Comparison of ENCODE assay signal across 13 mouse cellular contexts in the genomic region with DNA sequence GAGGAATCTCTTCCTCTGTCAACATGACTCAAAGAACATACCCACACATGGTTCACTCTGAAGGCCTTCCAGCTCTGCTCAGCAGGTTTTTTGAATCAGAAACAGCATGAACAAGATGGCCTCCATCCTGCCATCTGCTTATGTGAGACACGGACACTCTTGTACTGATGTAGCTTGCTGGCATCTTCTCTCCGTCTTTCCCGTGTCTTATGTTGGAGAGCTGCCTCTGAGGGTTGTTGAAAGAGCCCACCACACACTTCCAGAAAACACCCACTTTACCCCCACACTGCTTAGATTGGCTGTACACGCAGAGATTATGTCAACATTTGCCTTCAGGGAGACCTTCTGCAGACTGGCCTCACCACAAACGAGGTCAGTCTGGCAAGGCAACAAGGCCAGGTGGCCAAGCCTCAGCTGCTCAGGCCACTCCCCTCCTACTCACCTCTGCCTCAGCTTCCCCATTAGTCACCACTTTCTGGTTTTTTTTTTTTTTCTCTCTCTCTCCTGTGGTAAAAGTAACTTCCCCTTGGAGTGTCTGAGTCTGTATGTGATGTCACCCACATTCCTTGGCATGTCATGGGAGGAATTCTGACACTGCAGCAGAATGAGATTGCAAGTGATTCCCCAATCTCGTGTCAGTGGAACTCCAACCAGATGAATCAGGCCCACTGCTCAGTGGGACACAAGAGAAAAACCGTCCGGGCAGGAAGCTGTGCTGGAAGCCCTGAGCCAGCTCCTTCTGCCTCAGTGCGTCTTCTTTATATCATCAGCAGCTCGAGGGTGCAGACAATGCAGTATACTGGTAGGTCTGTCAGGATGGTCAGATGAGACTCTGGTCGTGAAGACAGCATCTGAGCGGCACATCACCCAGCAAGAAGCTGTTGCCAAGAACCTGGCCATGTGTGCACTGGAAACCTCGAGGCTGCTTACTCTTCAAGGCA. TPM values are rescaled to one million over a fixed set of nuclear protein-coding genes. Genes with fewer than 3 reads are reported as not detected.
A peak's percentile ranks its signal among the peaks of the same experiment; 100 is the strongest.
DNase-seq lines count a peak whose midpoint lies in the region; TF ChIP-seq lines count a peak whose summit lies in the region.
"Had no signal": no experiment of that assay in that cellular context is flagged by ENCODE, and none has a peak within 500 bp of the region (broad histone marks: within the 10 kb centered on the region; RNA-seq: fewer than 3 reads in every experiment).

No protein-coding gene starts in this region.

- no peak overlapping the region for H3ac ChIP-seq in C2C12 (ENCODE audit: control insufficient read depth, insufficient read length, low read depth)

- TF ChIP-seq CTCF in C2C12 (IDR thresholded peaks at IDR 0.05; ENCODE audit: control insufficient read depth, insufficient read depth, insufficient read length): no peak

- H3K79me2 ChIP-seq in C2C12 (ENCODE audit: control insufficient read depth, insufficient read depth): peaks cover 74% of the 10 kb centered on the region

- peak; percentile 31 for DNase-seq in adrenal gland, postnatal 14 days
- DNase-seq in adrenal gland, adult 8-10 months: no peak
- DNase-seq in layer of hippocampus, adult 11-12 months (ENCODE audit: low spot score): peak; percentile 50
- DNase-seq in layer of hippocampus, postnatal 36 days: no peak
- DNase-seq in cerebellum, adult 9-11 months: peak; percentile 89
- DNase-seq in frontal cortex, postnatal 10 days (ENCODE audit: low spot score in 2 of 2): no peak
- no peak for DNase-seq in left cerebral cortex, adult 11 months (ENCODE audit: low spot score)
- DNase-seq: thymus, postnatal 14 days had no signal

- H3K36me3 ChIP-seq in C2C12 (ENCODE audit: control insufficient read depth, insufficient read depth): peaks cover 14% of the 10 kb centered on the region
- H3K36me3 ChIP-seq: embryonic facial prominence, embryonic 12.5 days; heart, embryonic 13.5 days; hindbrain, embryonic 15.5 days had no signal

- H3K4me3 ChIP-seq in C2C12 (ENCODE audit: insufficient read depth, poor library complexity, severe bottlenecking): no peak overlapping the region
- H3K4me3 ChIP-seq: embryonic facial prominence, embryonic 12.5 days; heart, embryonic 13.5 days; hindbrain, embryonic 15.5 days; left cerebral cortex, adult 2 months had no signal

- no peaks in the 10 kb centered on the region for H3K27me3 ChIP-seq in C2C12 (ENCODE audit: control insufficient read depth, insufficient read depth, insufficient read length)
- H3K27me3 ChIP-seq: embryonic facial prominence, embryonic 12.5 days; heart, embryonic 13.5 days; hindbrain, embryonic 15.5 days had no signal

- H3K79me3 ChIP-seq in C2C12 (ENCODE audit: low read depth): peaks cover 8% of the 10 kb centered on the region

TF ChIP-seq in C2C12, 6 proteins besides CTCF, POLR2A, EP300 and RAD21:
- TF ChIP-seq CEBPB (IDR thresholded peaks at IDR 0.05; ENCODE audit: low read depth) (no peak), MAX (IDR thresholded peaks at IDR 0.05) (peak; percentile 9), FOSL1 (IDR thresholded peaks at IDR 0.05; ENCODE audit: insufficient read depth, low read length, poor library complexity, severe bottlenecking) (no peak), MYOD1 (IDR thresholded peaks at IDR 0.05; ENCODE audit: control insufficient read depth, insufficient read length, low read depth) (peak; percentile 90), USF1 (IDR thresholded peaks at IDR 0.05; ENCODE audit: low read depth) (no peak)

RNA-seq across cellular contexts. Expression of gene Ust, which starts 19.4 kb away (rescaled TPM):
- total RNA-seq in adrenal gland, postnatal 14 days (2021): 5.9 and 7.1 TPM in 2 replicates
- total RNA-seq in adrenal gland, adult 8-10 months (2022): 1 to 10 TPM; 3.0 to 6.3 (median 4.9) TPM
- total RNA-seq in layer of hippocampus, postnatal 36 days (2021): 10 to 100 TPM; 65.9 to 68.1 TPM
- 6.9 TPM for polyA plus RNA-seq in C2C12 (2012; fragmentation: generic; extraction: Trizol)

Comparison
In these comparisons a context has a peak if more than half of its experiments do, and no peak if none do; other contexts are left out.
1. DNase-seq: peak in adrenal gland, postnatal 14 days (single experiment), layer of hippocampus, adult 11-12 months (single experiment) and cerebellum, adult 9-11 months (single experiment); none in adrenal gland, adult 8-10 months (single experiment), layer of hippocampus, postnatal 36 days (0 of 2), frontal cortex, postnatal 10 days (0 of 2) and left cerebral cortex, adult 11 months (single experiment).